Mouse (Mus musculus): Measurements from ENCODE around the gene Atxn7l2.

Gene Atxn7l2

GRCm38 (mm10) chr3:108169199-108169598, 41.5 kb downstream of the Atxn7l2 start:
- CTCF ChIA-PET, result interaction anchor here in 1 of 4 experiments (0.8 kb wide), 1 partner anchor 32 kb away, joined by 4 read pairs; the partner anchor contains the start of gene Cyb561d1

DNA sequence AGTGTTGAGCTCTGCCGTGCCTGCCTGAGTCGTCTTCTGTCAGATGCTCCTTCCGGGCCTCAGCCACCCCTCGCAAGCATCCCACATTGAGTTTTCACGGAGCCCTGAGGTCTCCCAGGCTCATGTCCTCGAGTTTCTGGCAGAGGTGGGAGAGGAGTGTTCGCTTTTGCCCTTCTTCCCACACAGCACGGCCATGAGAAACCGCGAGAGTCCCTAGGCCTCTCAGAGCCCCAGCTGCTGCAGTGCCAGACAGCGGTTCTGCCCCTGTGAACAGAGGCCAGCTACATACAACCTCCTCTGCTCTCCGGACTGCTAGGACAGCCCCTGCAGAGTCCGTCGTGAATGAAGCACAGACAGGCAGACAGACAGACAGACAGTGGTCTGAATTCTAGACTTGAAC, 43.2 kb downstream of the Atxn7l2 start:
- ChIA-PET CTCF (interaction anchor here (0.5 to 4.1 kb wide), 9 partner anchors 11 to 326 kb away, joined by 3 to 58 read pairs (median 5); partner anchors contain the start of genes Cyb561d1 (in 2 of the 4) and Atxn7l2 (in 1 of the 4)), POLR2A (interaction anchor here in 2 of 4 experiments (0.7 to 3.5 kb wide), 7 partner anchors 18 to 51 kb away, joined by 3 to 23 read pairs (median 4); partner anchors contain the start of genes Cyb561d1 (in 2 of the 2) and Gnai3 (in 2 of the 2))

More at GRCm38 (mm10) chr3:108169199-108169598, 41.5 kb downstream of the Atxn7l2 start:
- POLR2A ChIA-PET, result interaction anchor here in 2 of 4 experiments (0.6 to 1.0 kb wide), 3 partner anchors 19 to 114 kb away, joined by 3 read pairs; no protein-coding TSS in a partner anchor

GRCm38 (mm10) chr3:108166486-108167211, 44.1 kb downstream of the Atxn7l2 start:
- ChIA-PET POLR2A (interaction anchor here in 3 of 4 experiments (0.6 to 3.7 kb wide), 15 partner anchors 16 to 556 kb away, joined by 3 to 24 read pairs (median 4); partner anchors contain the start of genes Cyb561d1 (in 2 of the 3), Gnai3 (in 2 of the 3), Gpsm2 (in 1 of the 3) and Psma5 (in 1 of the 3)), CTCF (interaction anchor here (0.5 to 4.1 kb wide), 32 partner anchors 8 to 600 kb away, joined by 3 to 58 read pairs (median 4); partner anchors contain the start of genes Cyb561d1 (in 3 of the 4), Atxn7l2 (in 2 of the 4), Gstm2 (in 1 of the 4) and Psrc1 (in 1 of the 4))

DNA sequence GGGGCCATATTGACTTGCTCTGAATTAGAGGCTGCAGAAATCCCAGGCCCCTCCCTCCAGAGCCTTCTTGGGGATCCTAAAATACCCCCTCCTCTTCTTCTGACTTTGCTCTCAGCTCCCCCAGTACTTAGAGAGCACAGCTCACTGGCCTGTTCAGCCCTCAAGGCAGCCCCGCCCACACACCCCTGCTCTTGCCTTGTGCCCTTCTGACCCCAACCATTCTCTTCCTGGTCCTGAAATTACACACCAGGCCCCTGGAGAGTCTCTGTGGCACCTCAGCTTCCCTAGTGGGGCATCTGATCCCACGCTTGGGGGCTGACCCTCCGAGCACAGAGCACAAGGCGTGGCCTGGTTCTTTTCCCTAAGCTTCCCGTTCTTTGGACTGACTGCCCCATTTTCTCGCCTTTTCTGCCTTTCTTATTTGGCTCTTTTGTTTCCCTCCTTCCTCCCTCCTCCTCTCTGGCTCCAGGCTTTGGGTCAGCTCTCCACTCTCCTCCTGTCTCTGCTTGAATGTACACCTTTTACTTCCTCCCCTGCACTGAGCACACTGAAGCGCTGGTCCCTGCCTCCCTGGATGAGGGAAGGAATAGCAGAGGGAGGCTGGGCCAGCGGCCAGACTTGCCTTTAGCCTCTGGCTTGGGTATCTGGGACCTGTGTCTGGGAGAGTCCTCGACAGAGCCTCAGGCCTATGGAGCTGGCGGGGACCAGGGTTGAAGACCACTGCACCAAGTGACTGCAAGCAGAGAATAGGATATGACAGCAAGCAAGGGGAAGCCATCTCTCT, 45.0 kb downstream of the Atxn7l2 start:
- ChIA-PET POLR2A (interaction anchor here in 3 of 4 experiments (0.6 to 3.7 kb wide), 20 partner anchors 9 to 300 kb away, joined by 3 to 24 read pairs (median 5); partner anchors contain the start of genes Cyb561d1 (in 3 of the 3), Psrc1 (in 3 of the 3), Gnai3 (in 1 of the 3) and Gpr61 (in 1 of the 3)), CTCF (interaction anchor here (0.6 to 4.1 kb wide), 49 partner anchors 7 to 302 kb away, joined by 3 to 58 read pairs (median 6); partner anchors contain the start of genes Cyb561d1 (in 3 of the 4), Atxn7l2 (in 2 of the 4), Gpr61 (in 2 of the 4) and Psma5 (in 2 of the 4))

- POLR2A ChIA-PET, result interaction anchor here in 3 of 4 experiments (0.6 to 3.7 kb wide), 34 partner anchors 9 to 746 kb away, joined by 3 to 24 read pairs (median 4); partner anchors contain the start of genes Cyb561d1 (in 3 of the 3), Gnai3 (in 3 of the 3), Psrc1 (in 3 of the 3) and Atxn7l2 (in 2 of the 3)
- CTCF ChIA-PET, result interaction anchor here (0.6 to 4.1 kb wide), 96 partner anchors 8 to 608 kb away, joined by 3 to 58 read pairs (median 4); partner anchors contain the start of genes Cyb561d1 (in 4 of the 4), Gpr61 (in 4 of the 4), Psma5 (in 3 of the 4) and Atxn7l2 (in 2 of the 4)
Measured at GRCm38 (mm10) chr3:108164807-108165206, 45.9 kb downstream of the Atxn7l2 start.

DNA sequence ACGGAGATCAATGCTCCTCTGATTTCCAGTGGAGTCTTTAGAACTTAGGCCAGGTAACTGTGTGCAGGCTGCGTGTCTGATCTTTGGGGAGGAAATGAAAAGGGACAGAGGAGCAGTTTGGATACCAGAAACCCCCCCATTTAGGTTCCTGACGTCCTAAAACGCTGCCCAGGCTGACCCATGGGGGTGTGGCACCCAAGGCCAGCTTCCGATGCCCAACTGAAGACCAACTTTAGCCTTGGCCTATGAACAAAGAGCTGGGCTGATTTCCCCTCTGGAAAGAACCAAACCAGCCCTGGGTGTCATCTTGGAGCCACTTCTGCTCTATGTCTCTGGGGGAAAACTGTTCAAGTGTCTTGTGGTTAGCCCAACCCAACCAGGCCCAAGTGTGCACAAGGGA, 46.6 kb downstream of the Atxn7l2 start:
- POLR2A ChIA-PET, result interaction anchor here in 3 of 4 experiments (0.6 to 3.7 kb wide), 28 partner anchors 9 to 747 kb away, joined by 3 to 24 read pairs (median 4); partner anchors contain the start of genes Cyb561d1 (in 3 of the 3), Gnai3 (in 3 of the 3), Atxn7l2 (in 2 of the 3) and Psma5 (in 2 of the 3)
- CTCF ChIA-PET, result interaction anchor here (0.5 to 4.1 kb wide), 82 partner anchors 9 to 1150 kb away, joined by 3 to 58 read pairs (median 4); partner anchors contain the start of genes Cyb561d1 (in 4 of the 4), Gpr61 (in 4 of the 4), Psma5 (in 3 of the 4) and Gnai3 (in 2 of the 4)

DNA sequence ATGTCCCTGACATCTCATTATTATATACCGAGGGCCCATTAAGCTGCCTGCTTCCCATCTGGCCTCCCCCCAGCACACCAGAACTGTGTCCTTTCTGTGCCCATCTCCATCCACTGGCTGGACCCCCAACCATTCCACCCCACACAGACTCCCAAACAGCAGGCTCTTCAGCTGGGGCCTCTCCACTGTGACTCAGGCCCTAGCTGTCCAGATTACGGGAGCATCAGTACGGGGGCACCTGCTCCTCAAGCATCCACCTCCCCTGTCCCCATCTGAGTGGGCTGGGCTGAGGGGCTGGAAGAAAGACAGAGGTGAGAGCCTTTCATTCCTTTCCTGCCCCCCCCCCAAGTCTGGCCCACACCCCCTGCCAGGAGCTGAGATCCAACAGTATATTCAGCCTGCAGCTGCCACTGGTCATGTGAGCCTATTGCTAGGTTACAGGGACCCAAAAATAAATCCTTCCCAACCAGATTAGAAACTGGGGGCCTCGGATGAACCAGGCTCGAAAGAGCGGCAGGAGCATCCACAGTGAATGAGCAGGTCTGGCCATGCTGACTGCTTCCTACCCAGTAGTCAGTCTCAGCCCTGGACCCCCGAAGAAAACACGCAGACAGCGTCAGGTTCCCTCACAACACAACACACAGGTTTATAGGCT, 52.2 kb downstream of the Atxn7l2 start:
- CTCF ChIA-PET, result interaction anchor here in 3 of 4 experiments (0.6 to 2.0 kb wide), 9 partner anchors 11 to 455 kb away, joined by 3 to 8 read pairs (median 4); partner anchors contain the start of gene Amigo1 (in 1 of the 3)
- POLR2A ChIA-PET, result interaction anchor here in 2 of 4 experiments (0.5 to 1.1 kb wide), 4 partner anchors 14 to 98 kb away, joined by 3 to 4 read pairs (median 3); partner anchors contain the start of gene Psma5 (in 1 of the 2)

DNA sequence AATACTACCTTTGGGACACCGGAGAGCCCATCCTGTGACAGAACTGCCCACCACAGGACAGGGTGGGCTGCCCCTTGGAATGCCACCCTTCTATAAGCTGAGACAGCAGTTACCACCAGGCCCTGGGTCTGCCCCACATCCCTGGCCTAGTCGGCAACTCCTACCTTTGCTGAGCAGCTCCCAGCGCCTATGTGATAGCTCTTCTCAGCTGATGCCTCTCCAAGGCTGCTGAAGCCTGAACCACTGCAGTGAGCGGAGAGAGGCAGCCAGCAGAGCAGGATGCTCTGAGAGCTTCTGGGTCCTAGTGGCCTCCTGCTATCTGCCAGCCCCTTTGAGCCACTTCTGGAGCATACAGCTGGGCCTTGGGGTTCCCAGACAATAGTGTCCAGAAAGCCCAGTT, 56.1 kb downstream of the Atxn7l2 start, which contains the start of gene Gpr61:
Gene Gpr61 (minus strand): TSS at position 227 of the 400 bp plus-strand sequence.
- ChIA-PET POLR2A (interaction anchor here in 3 of 4 experiments (0.6 to 3.3 kb wide), 7 partner anchors 8 to 568 kb away, joined by 3 to 17 read pairs (median 5); partner anchors contain the start of gene Gnai3 (in 3 of the 3)), CTCF (interaction anchor here (1.1 to 1.7 kb wide), 4 partner anchors 10 kb away, joined by 5 to 13 read pairs (median 8); no protein-coding TSS in a partner anchor)

DNA sequence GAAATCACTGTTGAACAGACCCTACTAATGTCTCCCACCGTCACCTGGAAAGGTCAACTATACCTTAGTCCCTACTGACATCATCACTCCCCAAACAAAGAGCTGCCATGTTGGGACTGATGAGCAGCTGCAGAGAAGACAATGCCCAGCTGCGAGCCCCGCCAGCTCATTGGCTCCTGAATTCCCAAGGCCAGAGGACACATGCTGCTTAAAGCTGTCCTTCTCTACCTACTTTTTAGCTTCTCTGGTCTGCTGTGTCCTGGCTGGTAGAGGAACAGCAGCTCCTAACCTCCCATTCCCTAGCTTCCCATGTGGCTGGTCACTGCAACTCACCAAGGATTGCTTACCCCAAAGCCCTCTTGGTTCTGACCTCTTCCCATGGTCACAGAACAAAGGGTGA, 58.4 kb downstream of the Atxn7l2 start:
- CTCF ChIA-PET, result interaction anchor here in 1 of 4 experiments (0.8 to 1.4 kb wide), 2 partner anchors 13 to 58 kb away, joined by 3 to 4 read pairs; partner anchors contain the start of gene Atxn7l2
- POLR2A ChIA-PET, result interaction anchor here in 1 of 4 experiments (0.6 kb wide), 1 partner anchor 235 kb away, joined by 5 read pairs; no protein-coding TSS in a partner anchor
